Mouse (Mus musculus) heart, postnatal 0 days (tissue): ENCODE measurements at regions not wholly inside any gene's neighbourhood (a gene's known extent, or its start where the extent isn't known, plus 50 kb on each side); places are given as distances from the start of the nearest gene placed in this dataset.

Experiments used
- CTCF ChIP-seq: IDR thresholded peaks from 2 replicates; pipeline ENCODE4 v1.5.1; 2016; ENCODE audit warnings: antibody characterized with exemption, control low read depth, low read depth
- EP300 ChIP-seq: IDR thresholded peaks from 2 replicates; pipeline ENCODE4 v1.6.1; 2016; ENCODE audit warnings: antibody characterized with exemption, low read depth

- no peak for TF ChIP-seq CTCF
- no peak for TF ChIP-seq EP300
Measured at GRCm38 (mm10) chr17:62980337-62980736, 99.2 kb upstream of the Efna5 start.
